Mouse (Mus musculus) kidney, adult 2 months (tissue): ENCODE measurements around the gene Klhl40.

Experiments used
- CTCF ChIP-seq: fragments of 200-500 bp; conservative IDR thresholded peaks from 2 replicates; pipeline ENCODE4 v1.5.1; 2011; ENCODE audit warnings: low read depth, mild to moderate bottlenecking, control low read depth, low read length, moderate library complexity, mixed read lengths; ENCODE audit not compliant: insufficient read depth, insufficient read length
- POLR2A ChIP-seq: fragments of 200-500 bp; IDR thresholded peaks from one replicate; pipeline ENCODE4 v1.6.1; 2011; ENCODE audit warnings: low read depth, low read length, control low read depth

GRCm38 (mm10) chr9:121819073-121819770, 41.8 kb downstream of the Klhl40 start:
- TF ChIP-seq POLR2A = no peak
- no peak for TF ChIP-seq CTCF
